Mouse (Mus musculus): ENCODE data around the gene Gm28827.
"Not testable (repeated sequence)": the region's sequence is repeated elsewhere in the genome, so short reads cannot be mapped to it uniquely, and the experiment has no call there.

DNA sequence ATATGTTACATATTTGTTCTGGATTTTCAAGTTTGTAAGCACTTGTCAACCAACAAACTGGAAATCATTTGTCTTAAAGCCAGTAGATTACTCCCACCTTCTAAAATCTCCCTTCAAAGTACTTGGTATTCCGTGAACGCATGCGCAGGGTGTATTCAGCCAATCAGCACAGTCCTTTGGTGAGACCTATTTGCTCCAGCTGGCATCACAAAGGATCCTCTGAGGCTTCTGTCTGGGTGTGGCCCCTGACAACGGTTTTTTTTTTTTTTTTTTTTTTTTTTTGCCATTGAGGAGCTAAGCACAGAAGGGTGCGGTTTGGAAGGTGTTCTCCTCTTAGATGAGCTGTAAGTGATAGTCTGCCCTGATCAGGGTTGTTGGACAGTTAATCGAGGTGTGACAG lies at the start of gene Gm28827:
- TF ChIP-seq CHD2 (IDR thresholded peaks at IDR 0.05; ENCODE audit: low read length); SMC3 (IDR thresholded peaks at IDR 0.05; ENCODE audit: low read depth, low read length); GATA1 (IDR thresholded peaks at IDR 0.05; ENCODE audit: low read depth, low read length); POLR2A (IDR thresholded peaks at IDR 0.05; ENCODE audit: control insufficient read depth in 1 of 2, insufficient read depth in 1 of 2, low read depth in 1 of 2, low read length in 2 of 2, poor library complexity in 1 of 2); CTCF (IDR thresholded peaks at IDR 0.05 in 2 of 3, conservative IDR thresholded peaks at IDR 0.05 in 1 of 3; ENCODE audit: control insufficient read depth in 1 of 3, insufficient read depth in 1 of 3, low read depth in 2 of 3, low read length in 3 of 3, poor library complexity in 1 of 3, severe bottlenecking in 1 of 3): not testable (repeated sequence)
